Mouse (Mus musculus): Measurements from ENCODE around the gene Lnx1. TPM values are rescaled to one million over a fixed set of nuclear protein-coding genes. Genes with fewer than 3 reads are reported as not detected.

The Lnx1 gene
- polyA plus RNA-seq, 1 experiment from 2014 or later, result 0.06 TPM

- DNase-seq (no peak), ATAC-seq (no peak)
- Histone ChIP-seq H3K9me3 (ENCODE audit: low read length) (no peaks in the 10 kb centered on the region), H3K27me3 (ENCODE audit: insufficient read depth, low read length) (no peaks in the 10 kb centered on the region), H3K4me2 (ENCODE audit: low read depth, low read length) (no peak overlapping the region), H3K4me1 (ENCODE audit: insufficient read depth) (no peaks in the 10 kb centered on the region), H3K36me3 (replicated peaks; ENCODE audit: insufficient read depth, low read length) (no peaks in the 10 kb centered on the region), H3K4me3 (ENCODE audit: low read depth, low read length) (no peak overlapping the region), H3K27ac (ENCODE audit: low read depth) (no peak overlapping the region), H3K9ac (replicated peaks) (no peak overlapping the region)
- 70% methylated on average over 4 of the region's 4 CpGs for WGBS (ENCODE audit: insufficient replicate concordance)
- TF ChIP-seq EP300 (IDR thresholded peaks at IDR 0.05; ENCODE audit: low read depth) (no peak), CTCF (IDR thresholded peaks at IDR 0.05; ENCODE audit: low read depth) (no peak)
These were observed 7.5 kb upstream of the Lnx1 start for GRCm38 (mm10) chr5:74710181-74710580.

GRCm38 (mm10) chr5:74704460-74704790, 1.7 kb upstream of the Lnx1 start:
- Histone ChIP-seq H3K27ac (ENCODE audit: low read depth) (no peak overlapping the region), H3K9ac (replicated peaks) (no peak overlapping the region), H3K4me3 (ENCODE audit: low read depth, low read length) (peak overlapping the region; percentile 47), H3K9me3 (ENCODE audit: low read length) (no peaks in the 10 kb centered on the region), H3K27me3 (ENCODE audit: insufficient read depth, low read length) (no peaks in the 10 kb centered on the region), H3K4me2 (ENCODE audit: low read depth, low read length) (peak overlapping the region; percentile 71), H3K4me1 (ENCODE audit: insufficient read depth) (peaks cover 13% of the 10 kb centered on the region), H3K36me3 (replicated peaks; ENCODE audit: insufficient read depth, low read length) (no peaks in the 10 kb centered on the region)
- ATAC-seq (peak; percentile 98), DNase-seq (peak; percentile 83)
- WGBS (ENCODE audit: insufficient replicate concordance), result 2% methylated on average over 8 of the region's 8 CpGs
- TF ChIP-seq CTCF (IDR thresholded peaks at IDR 0.05; ENCODE audit: low read depth) (no peak), EP300 (IDR thresholded peaks at IDR 0.05; ENCODE audit: low read depth) (no peak)

GRCm38 (mm10) chr5:74703741-74704459, 1.2 kb upstream of the Lnx1 start:
- Histone ChIP-seq H3K4me2 (ENCODE audit: low read depth, low read length) (peak overlapping the region; percentile 71), H3K36me3 (replicated peaks; ENCODE audit: insufficient read depth, low read length) (no peaks in the 10 kb centered on the region), H3K27me3 (ENCODE audit: insufficient read depth, low read length) (no peaks in the 10 kb centered on the region), H3K9me3 (ENCODE audit: low read length) (no peaks in the 10 kb centered on the region), H3K4me1 (ENCODE audit: insufficient read depth) (peaks cover 13% of the 10 kb centered on the region), H3K9ac (replicated peaks) (no peak overlapping the region), H3K27ac (ENCODE audit: low read depth) (no peak overlapping the region), H3K4me3 (ENCODE audit: low read depth, low read length) (peak overlapping the region; percentile 47)
- WGBS (ENCODE audit: insufficient replicate concordance), result 23% methylated on average over 17 of the region's 17 CpGs
- ATAC-seq (peak; percentile 89), DNase-seq (no peak)
- TF ChIP-seq EP300 (IDR thresholded peaks at IDR 0.05; ENCODE audit: low read depth), result no peak
- no peak for TF ChIP-seq CTCF (IDR thresholded peaks at IDR 0.05; ENCODE audit: low read depth)

- no peak overlapping the region for H3K9ac ChIP-seq (replicated peaks)
- no peak overlapping the region for H3K4me2 ChIP-seq (ENCODE audit: low read depth, low read length)
- H3K9me3 ChIP-seq (ENCODE audit: low read length), result no peaks in the 10 kb centered on the region
- no peaks in the 10 kb centered on the region for H3K36me3 ChIP-seq (replicated peaks; ENCODE audit: insufficient read depth, low read length)
- 68% methylated on average over 2 of the region's 2 CpGs for whole genome bisulfite sequencing (ENCODE audit: insufficient replicate concordance)
- TF ChIP-seq CTCF (IDR thresholded peaks at IDR 0.05; ENCODE audit: low read depth) (no peak), EP300 (IDR thresholded peaks at IDR 0.05; ENCODE audit: low read depth) (no peak)
- H3K27me3 ChIP-seq (ENCODE audit: insufficient read depth, low read length), result no peaks in the 10 kb centered on the region
- H3K27ac ChIP-seq (ENCODE audit: low read depth), result no peak overlapping the region
- H3K4me3 ChIP-seq (ENCODE audit: low read depth, low read length), result no peak overlapping the region
- peaks cover 13% of the 10 kb centered on the region for H3K4me1 ChIP-seq (ENCODE audit: insufficient read depth)
- DNase-seq, result no peak
- ATAC-seq, result no peak
These were observed 1.8 kb downstream of the Lnx1 start for GRCm38 (mm10) chr5:74700918-74701317.

- no peak for DNase-seq
- H3K4me1 ChIP-seq (ENCODE audit: insufficient read depth), result peaks cover 9% of the 10 kb centered on the region
- 69% methylated on average over 1 of the region's 1 CpGs for WGBS (ENCODE audit: insufficient replicate concordance)
These were observed 3.0 kb downstream of the Lnx1 start for GRCm38 (mm10) chr5:74699673-74700072.

GRCm38 (mm10) chr5:74697534-74697933, 5.2 kb downstream of the Lnx1 start:
- H3K4me3 ChIP-seq (ENCODE audit: low read depth, low read length), result no peak overlapping the region
- no peaks in the 10 kb centered on the region for H3K27me3 ChIP-seq (ENCODE audit: insufficient read depth, low read length)
- no peaks in the 10 kb centered on the region for H3K36me3 ChIP-seq (replicated peaks; ENCODE audit: insufficient read depth, low read length)
- H3K9me3 ChIP-seq (ENCODE audit: low read length), result no peaks in the 10 kb centered on the region
- WGBS (ENCODE audit: insufficient replicate concordance), result 81% methylated on average over 9 of the region's 9 CpGs
- DNase-seq (no peak), ATAC-seq (no peak)
- H3K4me2 ChIP-seq (ENCODE audit: low read depth, low read length), result no peak overlapping the region
- H3K27ac ChIP-seq (ENCODE audit: low read depth), result no peak overlapping the region
- H3K9ac ChIP-seq (replicated peaks), result no peak overlapping the region
- peaks cover 3% of the 10 kb centered on the region; the same call in 1 of the 2 replicates for H3K4me1 ChIP-seq (ENCODE audit: insufficient read depth)
- TF ChIP-seq EP300 (IDR thresholded peaks at IDR 0.05; ENCODE audit: low read depth) (no peak), CTCF (IDR thresholded peaks at IDR 0.05; ENCODE audit: low read depth) (no peak)

More at GRCm38 (mm10) chr5:74699673-74700072, 3.0 kb downstream of the Lnx1 start:
- no peak for TF ChIP-seq EP300 (IDR thresholded peaks at IDR 0.05; ENCODE audit: low read depth)
- TF ChIP-seq CTCF (IDR thresholded peaks at IDR 0.05; ENCODE audit: low read depth), result no peak
- Histone ChIP-seq H3K27me3 (ENCODE audit: insufficient read depth, low read length) (no peaks in the 10 kb centered on the region), H3K4me2 (ENCODE audit: low read depth, low read length) (no peak overlapping the region), H3K9me3 (ENCODE audit: low read length) (no peaks in the 10 kb centered on the region), H3K36me3 (replicated peaks; ENCODE audit: insufficient read depth, low read length) (no peaks in the 10 kb centered on the region), H3K9ac (replicated peaks) (no peak overlapping the region), H3K4me3 (ENCODE audit: low read depth, low read length) (no peak overlapping the region), H3K27ac (ENCODE audit: low read depth) (no peak overlapping the region)
- ATAC-seq, result no peak
